Mouse (Mus musculus) kidney, adult 2 months (tissue): ENCODE results near the gene Nrap.

Experiments
- CTCF ChIP-seq: fragments of 200-500 bp; conservative IDR thresholded peaks from 2 replicates; pipeline ENCODE4 v1.5.1; 2011; ENCODE audit warnings: low read depth, mild to moderate bottlenecking, control low read depth, low read length, moderate library complexity, mixed read lengths; ENCODE audit not compliant: insufficient read depth, insufficient read length
- POLR2A ChIP-seq: fragments of 200-500 bp; IDR thresholded peaks from one replicate; pipeline ENCODE4 v1.6.1; 2011; ENCODE audit warnings: low read depth, low read length, control low read depth

GRCm38 (mm10) chr19:56433581-56433980 lies 43.7 kb upstream of the Nrap start:
- no peak for TF ChIP-seq CTCF
- no peak for TF ChIP-seq POLR2A
